ENCODE assay signal across 26 mouse cellular contexts in the genomic region with DNA sequence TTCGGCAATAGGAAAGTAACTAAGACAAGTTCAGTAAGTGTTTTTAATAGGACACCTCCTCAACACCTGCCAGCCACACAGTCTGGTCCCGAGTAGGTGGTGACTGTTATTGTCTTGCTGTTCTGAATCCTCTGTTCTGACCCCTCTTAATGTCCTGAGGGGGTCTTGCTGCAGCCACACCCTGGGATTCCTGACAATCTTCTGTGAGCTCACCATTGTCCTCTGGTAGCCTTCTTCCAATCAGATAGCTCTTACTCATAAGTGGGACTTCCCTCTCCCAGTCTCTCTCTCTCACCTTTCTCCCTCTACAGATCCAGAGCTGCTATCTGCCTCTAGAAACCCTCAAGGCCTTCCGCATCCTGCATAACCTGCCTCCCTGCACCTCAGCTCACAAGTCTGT. TPM values are rescaled to one million over a fixed set of nuclear protein-coding genes. Genes with fewer than 3 reads are reported as not detected.
"Had no signal": no experiment of that assay in that cellular context is flagged by ENCODE, and none has a peak within 500 bp of the region (broad histone marks: within the 10 kb centered on the region; RNA-seq: fewer than 3 reads in every experiment).

No protein-coding gene starts in this region.

- H3K4me1 ChIP-seq: heart, embryonic 13.5 days; heart, embryonic 15.5 days; hindbrain, embryonic 13.5 days; hindbrain, embryonic 15.5 days; limb, embryonic 13.5 days; limb, embryonic 15.5 days; liver, embryonic 12.5 days had no signal

- ATAC-seq: hindbrain, postnatal 0 days; intestine, postnatal 0 days; liver, embryonic 12.5 days had no signal

- DNase-seq: gastrocnemius, postnatal 14 days; gastrocnemius, postnatal 36 days; heart, adult 11 months; heart, adult 2 months; heart, postnatal 14 days; heart, postnatal 36 days; kidney, adult 18-20 months; kidney, adult 8-10 months; kidney, postnatal 10 days; kidney, postnatal 25 days; kidney, postnatal 4 days; layer of hippocampus, adult 9-11 months; layer of hippocampus, postnatal 36 days; left cerebral cortex, postnatal 4 days had no signal

- H3K9ac ChIP-seq: heart, embryonic 13.5 days; heart, embryonic 15.5 days; hindbrain, embryonic 13.5 days; hindbrain, embryonic 15.5 days; limb, embryonic 13.5 days; limb, embryonic 15.5 days; liver, embryonic 12.5 days; liver, embryonic 14.5 days had no signal

- H3K27me3 ChIP-seq: heart, embryonic 13.5 days; heart, embryonic 15.5 days; hindbrain, embryonic 13.5 days; hindbrain, embryonic 15.5 days; limb, embryonic 13.5 days; limb, embryonic 15.5 days; liver, embryonic 12.5 days had no signal

- H3K36me3 ChIP-seq: heart, embryonic 15.5 days; hindbrain, embryonic 13.5 days; hindbrain, embryonic 15.5 days; limb, embryonic 13.5 days; limb, embryonic 15.5 days; liver, embryonic 12.5 days had no signal

- H3K4me3 ChIP-seq: heart, adult 2 months; heart, embryonic 13.5 days; heart, embryonic 15.5 days; hindbrain, embryonic 13.5 days; hindbrain, embryonic 15.5 days; limb, embryonic 13.5 days; limb, embryonic 15.5 days; liver, embryonic 12.5 days had no signal

- H3K9me3 ChIP-seq: heart, embryonic 13.5 days; heart, embryonic 15.5 days; hindbrain, embryonic 13.5 days; hindbrain, embryonic 15.5 days; limb, embryonic 13.5 days; limb, embryonic 15.5 days; liver, embryonic 12.5 days had no signal

- H3K27ac ChIP-seq: heart, adult 2 months; heart, embryonic 13.5 days; heart, embryonic 15.5 days; hindbrain, embryonic 13.5 days; hindbrain, embryonic 15.5 days; hindbrain, postnatal 0 days; limb, embryonic 13.5 days; limb, embryonic 15.5 days; liver, embryonic 12.5 days; liver, embryonic 14.5 days had no signal

- H3K4me2 ChIP-seq: heart, embryonic 11.5 days; heart, embryonic 13.5 days; heart, embryonic 15.5 days; hindbrain, embryonic 13.5 days; hindbrain, embryonic 15.5 days; limb, embryonic 13.5 days; limb, embryonic 15.5 days; liver, embryonic 12.5 days had no signal

RNA-seq across cellular contexts. Expression of a gene that starts 36.3 kb away (rescaled TPM):
- total RNA-seq: hematopoietic stem cell, adult 5-6 weeks had no signal
